Mouse (Mus musculus) heart, embryonic 11.5 days (tissue): Measurements from ENCODE around the gene Dok1. TPM values are rescaled to one million over a fixed set of nuclear protein-coding genes. Genes with fewer than 3 reads are reported as not detected.

ENCODE experiments used
- ATAC-seq: fragments of 200-750 bp; cut with Nextera tagmentation; replicated peaks from 2 replicates; pipeline ENCODE4 v1.8.0; 2017; ENCODE audit warnings: moderate library complexity; ENCODE audit not compliant: insufficient number of reproducible peaks, low FRiP score, low TSS enrichment
- H3K27ac ChIP-seq: fragments of 300-500 bp; sonication (generic); 2 replicates; pipeline ENCODE4 v1.5.1; 2014; ENCODE audit warnings: mild to moderate bottlenecking, low read depth, low read length
- H3K27me3 ChIP-seq: fragments of 300-500 bp; sonication (generic); 2 replicates; pipeline ENCODE4 v1.6.1; 2014; ENCODE audit warnings: mild to moderate bottlenecking, low read length, mixed read lengths; ENCODE audit not compliant: control insufficient read depth, insufficient read depth
- H3K36me3 ChIP-seq: fragments of 300-500 bp; sonication (generic); 2 replicates; pipeline ENCODE4 v1.6.1; 2014; ENCODE audit warnings: mild to moderate bottlenecking, low read length, moderate library complexity, mixed read lengths; ENCODE audit not compliant: control insufficient read depth, insufficient read depth
- H3K4me1 ChIP-seq: fragments of 300-500 bp; sonication (generic); 2 replicates; pipeline ENCODE4 v1.6.1; 2014; ENCODE audit warnings: low read length; ENCODE audit not compliant: control insufficient read depth, insufficient read depth
- H3K4me2 ChIP-seq: fragments of 300-500 bp; sonication (generic); 2 replicates; pipeline ENCODE4 v1.6.1; 2014; ENCODE audit warnings: mild to moderate bottlenecking, moderate library complexity
- H3K4me3 ChIP-seq: fragments of 300-500 bp; sonication (generic); 2 replicates; pipeline ENCODE4 v1.5.1; 2014; ENCODE audit warnings: low read depth, low read length
- H3K9ac ChIP-seq: fragments of 300-500 bp; sonication (generic); 2 replicates; pipeline ENCODE4 v1.6.1; 2014; ENCODE audit warnings: mild to moderate bottlenecking, low read depth, low read length, moderate library complexity
- H3K9me3 ChIP-seq: fragments of 300-500 bp; sonication (generic); replicated peaks from 2 replicates; pipeline ENCODE4 v1.6.1; 2016; ENCODE audit warnings: low read length; ENCODE audit not compliant: control insufficient read depth
- whole genome bisulfite sequencing: fragments of 180-500 bp; shearing (Covaris S2); extraction: QIAGEN DNeasy Blood & Tissue Kit; methylation state at CpG from one replicate; pipeline ENCODE4 v1.1.7; 2014; ENCODE audit not compliant: insufficient replicate concordance; 5-methylcytosine and 5-hydroxymethylcytosine counted together
- polyA plus RNA-seq: library from polyadenylated mRNA; unstranded; fragments of >200 nt; fragmentation: Nextera tagmentation; extraction: Ambion mirVana; gene quantifications from 2 replicates; pipeline ENCODE4 v1.2.1, GENCODE M21; 2014

Dok1 gene
- polyA plus RNA-seq, 1 experiment from 2014 or later, result 6.8 TPM

- H3K4me2 ChIP-seq, result no peak overlapping the region
- ATAC-seq, result no peak
- H3K36me3 ChIP-seq, result no peaks in the 10 kb centered on the region
- 61% methylated on average over 4 of the region's 4 CpGs for WGBS
- H3K9ac ChIP-seq, result no peak overlapping the region
- H3K4me1 ChIP-seq, result peaks cover 6% of the 10 kb centered on the region; the same call in 1 of the 2 replicates
- H3K27ac ChIP-seq, result no peak overlapping the region
- peaks cover 16% of the 10 kb centered on the region for H3K27me3 ChIP-seq
- no peaks in the 10 kb centered on the region for H3K9me3 ChIP-seq
- H3K4me3 ChIP-seq, result no peak overlapping the region
These were observed 8.8 kb downstream of the Dok1 start for GRCm38 (mm10) chr6:83024421-83024820.

GRCm38 (mm10) chr6:83023786-83024185, 9.5 kb downstream of the Dok1 start:
- no peak for ATAC-seq
- WGBS, result 87% methylated on average over 2 of the region's 2 CpGs
- no peak overlapping the region for H3K4me3 ChIP-seq
- H3K9me3 ChIP-seq, result no peaks in the 10 kb centered on the region
- H3K4me2 ChIP-seq, result no peak overlapping the region
- H3K9ac ChIP-seq, result no peak overlapping the region
- H3K27ac ChIP-seq, result no peak overlapping the region
- no peaks in the 10 kb centered on the region for H3K36me3 ChIP-seq
- peaks cover 10% of the 10 kb centered on the region for H3K27me3 ChIP-seq
- peaks cover 6% of the 10 kb centered on the region; the same call in 1 of the 2 replicates for H3K4me1 ChIP-seq

GRCm38 (mm10) chr6:83023008-83023407, 10.3 kb downstream of the Dok1 start:
- 80% methylated on average over 9 of the region's 9 CpGs for WGBS

GRCm38 (mm10) chr6:83020836-83021593, 12.3 kb downstream of the Dok1 start:
- no peak overlapping the region for H3K9ac ChIP-seq
- WGBS, result 75% methylated on average over 4 of the region's 4 CpGs

More at GRCm38 (mm10) chr6:83023008-83023407, 10.3 kb downstream of the Dok1 start:
- ATAC-seq, result no peak
- H3K9ac ChIP-seq, result no peak overlapping the region
- no peak overlapping the region for H3K4me2 ChIP-seq
- no peaks in the 10 kb centered on the region for H3K9me3 ChIP-seq
- no peak overlapping the region for H3K4me3 ChIP-seq
- H3K27me3 ChIP-seq, result peaks cover 4% of the 10 kb centered on the region; the same call in 1 of the 2 replicates
- H3K36me3 ChIP-seq, result no peaks in the 10 kb centered on the region
- H3K4me1 ChIP-seq, result peaks cover 6% of the 10 kb centered on the region; the same call in 1 of the 2 replicates
- no peak overlapping the region for H3K27ac ChIP-seq

GRCm38 (mm10) chr6:83020121-83020520, 13.2 kb downstream of the Dok1 start:
- H3K4me1 ChIP-seq, result no peaks in the 10 kb centered on the region; the same call in 1 of the 2 replicates
- H3K9ac ChIP-seq, result no peak overlapping the region
- no peak overlapping the region for H3K27ac ChIP-seq
- H3K9me3 ChIP-seq, result no peaks in the 10 kb centered on the region
- no peak for ATAC-seq
- WGBS, result 88% methylated on average over 6 of the region's 6 CpGs
- H3K4me2 ChIP-seq, result no peak overlapping the region
- H3K27me3 ChIP-seq, result no peaks in the 10 kb centered on the region
- H3K4me3 ChIP-seq, result no peak overlapping the region
- no peaks in the 10 kb centered on the region for H3K36me3 ChIP-seq

More at GRCm38 (mm10) chr6:83020836-83021593, 12.3 kb downstream of the Dok1 start:
- no peaks in the 10 kb centered on the region for H3K27me3 ChIP-seq
- no peak overlapping the region for H3K4me2 ChIP-seq
- ATAC-seq, result no peak
- no peaks in the 10 kb centered on the region for H3K9me3 ChIP-seq
- H3K4me1 ChIP-seq, result no peaks in the 10 kb centered on the region; the same call in 1 of the 2 replicates
- no peak overlapping the region for H3K27ac ChIP-seq
- no peaks in the 10 kb centered on the region for H3K36me3 ChIP-seq
- H3K4me3 ChIP-seq, result no peak overlapping the region

GRCm38 (mm10) chr6:83019044-83019443, 14.2 kb downstream of the Dok1 start:
- no peaks in the 10 kb centered on the region for H3K36me3 ChIP-seq
- peaks cover 3% of the 10 kb centered on the region; the same call in 1 of the 2 replicates for H3K4me1 ChIP-seq
- no peak for ATAC-seq
- no peaks in the 10 kb centered on the region for H3K27me3 ChIP-seq
- H3K9me3 ChIP-seq, result no peaks in the 10 kb centered on the region
- H3K4me2 ChIP-seq, result no peak overlapping the region
- WGBS, result 69% methylated on average over 3 of the region's 3 CpGs
- no peak overlapping the region for H3K27ac ChIP-seq
- no peak overlapping the region for H3K4me3 ChIP-seq
- H3K9ac ChIP-seq, result no peak overlapping the region

GRCm38 (mm10) chr6:83017190-83017589, 16.1 kb downstream of the Dok1 start:
- Histone ChIP-seq H3K9ac (no peak overlapping the region), H3K4me3 (no peak overlapping the region), H3K9me3 (no peaks in the 10 kb centered on the region), H3K27ac (peak overlapping the region; percentile 18; the same call in 1 of the 2 replicates), H3K4me1 (peaks cover 3% of the 10 kb centered on the region; the same call in 1 of the 2 replicates), H3K36me3 (no peaks in the 10 kb centered on the region), H3K4me2 (no peak overlapping the region), H3K27me3 (no peaks in the 10 kb centered on the region)
- WGBS, result 29% methylated on average over 3 of the region's 3 CpGs
- ATAC-seq, result no peak

- H3K27ac ChIP-seq, result no peak overlapping the region
- peaks cover 3% of the 10 kb centered on the region; the same call in 1 of the 2 replicates for H3K4me1 ChIP-seq
- H3K9me3 ChIP-seq, result no peaks in the 10 kb centered on the region
- no peaks in the 10 kb centered on the region for H3K27me3 ChIP-seq
- no peak overlapping the region for H3K9ac ChIP-seq
- H3K36me3 ChIP-seq, result no peaks in the 10 kb centered on the region
- 84% methylated on average over 2 of the region's 2 CpGs for WGBS
- no peak overlapping the region for H3K4me2 ChIP-seq
- ATAC-seq, result no peak
- H3K4me3 ChIP-seq, result no peak overlapping the region
These were observed 17.5 kb downstream of the Dok1 start for GRCm38 (mm10) chr6:83015749-83016148.
